Mouse (Mus musculus) frontal cortex, adult 2 months (tissue): ENCODE data around the gene Fads2. TPM values are rescaled to one million over a fixed set of nuclear protein-coding genes. Genes with fewer than 3 reads are reported as not detected.
"Not testable (repeated sequence)": the region's sequence is repeated elsewhere in the genome, so short reads cannot be mapped to it uniquely, and the experiment has no call there.

ENCODE experiments used
- DNase-seq, 2 experiments: peaks; one replicate each; pipeline ENCODE4 v3.0.0; 2022; ENCODE audit warnings: low spot score in 1 of 2; ENCODE audit errors: extremely low spot score in 1 of 2
- polyA plus RNA-seq: library from polyadenylated mRNA; depleted of rRNA; stranded (reverse); fragments of >200 nt; gene quantifications from 2 replicates; pipeline ENCODE4 v1.2.3, GENCODE M21; 2012; rRNA removed

Fads2 gene
- polyA plus RNA-seq, result 166 and 168 TPM in 2 replicates

GRCm38 (mm10) chr19:10101341-10102053 is at the start of gene Fads2:
Fads2 (minus strand) TSS chr19:10101746.
- peak; percentile 80 to 89 for DNase-seq

- no peak for DNase-seq
These were observed 47.6 kb upstream of the Fads2 start for GRCm38 (mm10) chr19:10149189-10149588.

GRCm38 (mm10) chr19:10148555-10148954 is 47.0 kb upstream of the Fads2 start:
- DNase-seq, result peak in 1 of 2 experiments; percentile 25

- no peak for DNase-seq
These were observed 42.9 kb upstream of the Fads2 start for GRCm38 (mm10) chr19:10144464-10144863.

- no peak for DNase-seq
These were observed 42.1 kb upstream of the Fads2 start for GRCm38 (mm10) chr19:10143667-10144066.

GRCm38 (mm10) chr19:10139736-10140135 is 38.2 kb upstream of the Fads2 start:
- no peak for DNase-seq

GRCm38 (mm10) chr19:10137423-10137822 is 35.9 kb upstream of the Fads2 start:
- DNase-seq, result no peak

GRCm38 (mm10) chr19:10134692-10135091 is 33.1 kb upstream of the Fads2 start:
- peak in 1 of 2 experiments; percentile 7 for DNase-seq

- DNase-seq, result not testable (repeated sequence)
These were observed 28.0 kb upstream of the Fads2 start for GRCm38 (mm10) chr19:10129547-10129946.

- DNase-seq, result no peak
These were observed 25.1 kb upstream of the Fads2 start for GRCm38 (mm10) chr19:10126479-10127250.

GRCm38 (mm10) chr19:10123892-10124634 is 22.5 kb upstream of the Fads2 start:
- peak in 1 of 2 experiments; percentile 13 for DNase-seq

- DNase-seq, result no peak
These were observed 20.6 kb upstream of the Fads2 start for GRCm38 (mm10) chr19:10122021-10122631.

GRCm38 (mm10) chr19:10116641-10117040 is 15.1 kb upstream of the Fads2 start:
- DNase-seq, result no peak

GRCm38 (mm10) chr19:10115373-10116158 is 14.0 kb upstream of the Fads2 start:
- DNase-seq, result no peak

- DNase-seq, result no peak
These were observed 11.4 kb upstream of the Fads2 start for GRCm38 (mm10) chr19:10112956-10113355.

- DNase-seq, result no peak
These were observed 7.1 kb upstream of the Fads2 start for GRCm38 (mm10) chr19:10108666-10109065.

- DNase-seq, result no peak
These were observed 6.6 kb upstream of the Fads2 start for GRCm38 (mm10) chr19:10108129-10108528.

GRCm38 (mm10) chr19:10107051-10107611 is 5.6 kb upstream of the Fads2 start:
- DNase-seq, result no peak

- DNase-seq, result no peak
These were observed 5.1 kb upstream of the Fads2 start for GRCm38 (mm10) chr19:10106634-10107033.
